Mouse (Mus musculus) liver, embryonic 12.5 days (tissue): ENCODE data around the gene Zc3h14. TPM values are rescaled to one million over a fixed set of nuclear protein-coding genes. Genes with fewer than 3 reads are reported as not detected.

Experiments
- ATAC-seq: fragments of 200-750 bp; cut with Nextera tagmentation; 2 replicates; pipeline ENCODE4 v1.8.0; 2017; ENCODE audit warnings: moderate number of reproducible peaks, mild to moderate bottlenecking, moderate library complexity
- H3K27ac ChIP-seq: fragments of 300-500 bp; sonication (generic); 2 replicates; pipeline ENCODE4 v1.5.1; 2016; ENCODE audit warnings: mild to moderate bottlenecking
- H3K27me3 ChIP-seq: fragments of 300-500 bp; sonication (generic); replicated peaks from 2 replicates; pipeline ENCODE4 v1.6.1; 2016; ENCODE audit warnings: mild to moderate bottlenecking, moderate library complexity
- H3K36me3 ChIP-seq: fragments of 300-500 bp; sonication (generic); 2 replicates; pipeline ENCODE4 v1.6.1; 2016; ENCODE audit warnings: mild to moderate bottlenecking, moderate library complexity
- H3K4me1 ChIP-seq: fragments of 300-500 bp; sonication (generic); 2 replicates; pipeline ENCODE4 v1.6.1; 2016
- H3K4me2 ChIP-seq: fragments of 300-500 bp; sonication (generic); 2 replicates; pipeline ENCODE4 v1.6.1; 2016; ENCODE audit warnings: mild to moderate bottlenecking, moderate library complexity
- H3K4me3 ChIP-seq: fragments of 300-500 bp; sonication (generic); 2 replicates; pipeline ENCODE4 v1.5.1; 2016; ENCODE audit warnings: mild to moderate bottlenecking, moderate library complexity
- H3K9ac ChIP-seq: fragments of 300-500 bp; sonication (generic); 2 replicates; pipeline ENCODE4 v1.6.1; 2016; ENCODE audit warnings: mild to moderate bottlenecking, moderate library complexity
- H3K9me3 ChIP-seq: fragments of 300-500 bp; sonication (generic); replicated peaks from 2 replicates; pipeline ENCODE4 v1.6.1; 2016; ENCODE audit warnings: mild to moderate bottlenecking, moderate library complexity
- WGBS: fragments of 180-500 bp; shearing (Covaris S2); methylation state at CpG from one replicate; pipeline ENCODE4 v1.1.7; 2016; ENCODE audit not compliant: insufficient replicate concordance; 5-methylcytosine and 5-hydroxymethylcytosine counted together
- polyA plus RNA-seq: library from polyadenylated mRNA; unstranded; fragments of >200 nt; fragmentation: Nextera tagmentation; extraction: Ambion mirVana; gene quantifications from 2 replicates; pipeline ENCODE4 v1.2.1, GENCODE M21; 2016

Gene Zc3h14
- polyA plus RNA-seq, 1 experiment from 2014 or later, result 67.9 TPM

GRCm38 (mm10) chr12:98724976-98725375 is 21.8 kb upstream of the Zc3h14 start:
- H3K4me3 ChIP-seq, result no peak overlapping the region
- ATAC-seq, result no peak
- H3K4me1 ChIP-seq, result peaks cover 7% of the 10 kb centered on the region; the same call in 1 of the 2 replicates
- no peaks in the 10 kb centered on the region for H3K27me3 ChIP-seq
- WGBS, result 52% methylated on average over 5 of the region's 5 CpGs
- H3K9me3 ChIP-seq, result no peaks in the 10 kb centered on the region
- H3K27ac ChIP-seq, result no peak overlapping the region
- no peak overlapping the region for H3K4me2 ChIP-seq
- H3K36me3 ChIP-seq, result no peaks in the 10 kb centered on the region
- H3K9ac ChIP-seq, result no peak overlapping the region

- Histone ChIP-seq H3K4me1 (peaks cover 7% of the 10 kb centered on the region; the same call in 1 of the 2 replicates), H3K4me3 (no peak overlapping the region), H3K36me3 (no peaks in the 10 kb centered on the region), H3K27ac (no peak overlapping the region), H3K27me3 (no peaks in the 10 kb centered on the region), H3K9ac (no peak overlapping the region), H3K4me2 (no peak overlapping the region), H3K9me3 (no peaks in the 10 kb centered on the region)
- whole genome bisulfite sequencing, result 69% methylated on average over 7 of the region's 7 CpGs
- ATAC-seq, result 0 out of 2 replicates have a peak, but pooled peaks have one; percentile 46
Measured at GRCm38 (mm10) chr12:98726078-98726477, 20.7 kb upstream of the Zc3h14 start.

GRCm38 (mm10) chr12:98727186-98727585 is 19.6 kb upstream of the Zc3h14 start:
- H3K4me2 ChIP-seq, result no peak overlapping the region
- H3K36me3 ChIP-seq, result no peaks in the 10 kb centered on the region
- no peak overlapping the region for H3K9ac ChIP-seq
- no peak overlapping the region for H3K4me3 ChIP-seq
- no peak overlapping the region for H3K27ac ChIP-seq
- ATAC-seq, result no peak
- no peaks in the 10 kb centered on the region for H3K9me3 ChIP-seq
- peaks cover 7% of the 10 kb centered on the region; the same call in 1 of the 2 replicates for H3K4me1 ChIP-seq
- no peaks in the 10 kb centered on the region for H3K27me3 ChIP-seq
- WGBS, result 66% methylated on average over 7 of the region's 7 CpGs

GRCm38 (mm10) chr12:98730682-98731081 is 16.1 kb upstream of the Zc3h14 start:
- H3K27ac ChIP-seq, result no peak overlapping the region
- peaks cover 18% of the 10 kb centered on the region for H3K4me1 ChIP-seq
- ATAC-seq, result no peak
- no peak overlapping the region for H3K4me2 ChIP-seq
- no peaks in the 10 kb centered on the region for H3K36me3 ChIP-seq
- H3K4me3 ChIP-seq, result no peak overlapping the region
- no peak overlapping the region for H3K9ac ChIP-seq
- H3K9me3 ChIP-seq, result no peaks in the 10 kb centered on the region
- WGBS, result 80% methylated on average over 11 of the region's 11 CpGs
- H3K27me3 ChIP-seq, result peaks cover 9% of the 10 kb centered on the region; the same call in 1 of the 2 replicates

- H3K4me3 ChIP-seq, result peak overlapping the region; percentile 62
- ATAC-seq, result no peak
- peaks cover 21% of the 10 kb centered on the region for H3K4me1 ChIP-seq
- peaks cover 27% of the 10 kb centered on the region for H3K27me3 ChIP-seq
- H3K9me3 ChIP-seq, result no peaks in the 10 kb centered on the region
- H3K36me3 ChIP-seq, result no peaks in the 10 kb centered on the region
- WGBS, result 50% methylated on average over 3 of the region's 3 CpGs
- H3K9ac ChIP-seq, result peak overlapping the region; percentile 64
- H3K4me2 ChIP-seq, result peak overlapping the region; percentile 79
- no peak overlapping the region for H3K27ac ChIP-seq
Measured at GRCm38 (mm10) chr12:98733165-98733564, 13.6 kb upstream of the Zc3h14 start.

- Histone ChIP-seq H3K27ac (peak overlapping the region; percentile 54; the same call in 1 of the 2 replicates), H3K9me3 (no peaks in the 10 kb centered on the region), H3K4me2 (peak overlapping the region; percentile 79), H3K27me3 (peaks cover 34% of the 10 kb centered on the region), H3K36me3 (no peaks in the 10 kb centered on the region), H3K4me1 (peaks cover 21% of the 10 kb centered on the region), H3K4me3 (peak overlapping the region; percentile 62), H3K9ac (peak overlapping the region; percentile 64)
- 12% methylated on average over 12 of the region's 12 CpGs for WGBS
- ATAC-seq, result peak; percentile 60
Measured at GRCm38 (mm10) chr12:98733776-98734175, 13.0 kb upstream of the Zc3h14 start.

GRCm38 (mm10) chr12:98734246-98734879 is 12.4 kb upstream of the Zc3h14 start:
- Histone ChIP-seq H3K4me2 (peak overlapping the region; percentile 79), H3K27ac (peak overlapping the region; percentile 54), H3K27me3 (peaks cover 39% of the 10 kb centered on the region), H3K36me3 (no peaks in the 10 kb centered on the region), H3K4me1 (peaks cover 21% of the 10 kb centered on the region), H3K9ac (peak overlapping the region; percentile 64), H3K4me3 (peak overlapping the region; percentile 62), H3K9me3 (no peaks in the 10 kb centered on the region)
- WGBS, result 2% methylated on average over 30 of the region's 30 CpGs
- peak; percentile 90 for ATAC-seq

GRCm38 (mm10) chr12:98734880-98735801 is 11.6 kb upstream of the Zc3h14 start:
- Histone ChIP-seq H3K9me3 (no peaks in the 10 kb centered on the region), H3K4me3 (peak overlapping the region; percentile 62), H3K9ac (peak overlapping the region; percentile 64), H3K4me2 (peak overlapping the region; percentile 79), H3K27me3 (peaks cover 47% of the 10 kb centered on the region), H3K4me1 (peaks cover 21% of the 10 kb centered on the region), H3K27ac (no peak overlapping the region), H3K36me3 (no peaks in the 10 kb centered on the region)
- 18% methylated on average over 22 of the region's 22 CpGs for WGBS
- peak; percentile 11; the same call in 1 of the 2 replicates for ATAC-seq

GRCm38 (mm10) chr12:98736951-98737800 is 9.6 kb upstream of the Zc3h14 start, which contains the start of gene Ptpn21:
Ptpn21 (minus strand) TSS chr12:98737405.
- WGBS, result under 1% methylated on average over 75 of the region's 75 CpGs
- H3K9me3 ChIP-seq, result no peaks in the 10 kb centered on the region
- no peak for ATAC-seq
- H3K27me3 ChIP-seq, result peaks cover 62% of the 10 kb centered on the region
- H3K4me1 ChIP-seq, result peaks cover 21% of the 10 kb centered on the region
- peak within 1 kb of the TSS; percentile 72 for H3K4me2 ChIP-seq
- peak within 1 kb of the TSS; percentile 70 for H3K27ac ChIP-seq
- no peaks in the 10 kb centered on the region for H3K36me3 ChIP-seq
- peak within 1 kb of the TSS; percentile 68 for H3K4me3 ChIP-seq
- H3K9ac ChIP-seq, result peak within 1 kb of the TSS; percentile 72

GRCm38 (mm10) chr12:98737801-98738350 is 8.9 kb upstream of the Zc3h14 start:
- H3K27ac ChIP-seq, result no peak overlapping the region

GRCm38 (mm10) chr12:98741011-98741501 is 5.7 kb upstream of the Zc3h14 start:
- 38% methylated on average over 3 of the region's 3 CpGs for WGBS
- H3K27ac ChIP-seq, result no peak overlapping the region
- H3K36me3 ChIP-seq, result no peaks in the 10 kb centered on the region
- H3K9me3 ChIP-seq, result no peaks in the 10 kb centered on the region
- peaks cover 57% of the 10 kb centered on the region for H3K27me3 ChIP-seq
- no peak overlapping the region for H3K4me2 ChIP-seq
- 0 out of 2 replicates have a peak, but pooled peaks have one; percentile 9 for ATAC-seq
- H3K4me3 ChIP-seq, result no peak overlapping the region
- H3K4me1 ChIP-seq, result peaks cover 7% of the 10 kb centered on the region
- H3K9ac ChIP-seq, result no peak overlapping the region

More at GRCm38 (mm10) chr12:98737801-98738350, 8.9 kb upstream of the Zc3h14 start:
- H3K4me2 ChIP-seq, result peak overlapping the region; percentile 72
- H3K4me1 ChIP-seq, result peaks cover 21% of the 10 kb centered on the region
- no peak for ATAC-seq
- H3K27me3 ChIP-seq, result peaks cover 65% of the 10 kb centered on the region
- peak overlapping the region; percentile 72; the same call in 1 of the 2 replicates for H3K9ac ChIP-seq
- 16% methylated on average over 7 of the region's 7 CpGs for WGBS
- no peaks in the 10 kb centered on the region for H3K36me3 ChIP-seq
- no peaks in the 10 kb centered on the region for H3K9me3 ChIP-seq
- H3K4me3 ChIP-seq, result peak overlapping the region; percentile 68
